Mouse (Mus musculus) skeletal muscle tissue, postnatal 0 days (tissue): ENCODE measurements around the gene Arhgap27. TPM values are rescaled to one million over a fixed set of nuclear protein-coding genes. Genes with fewer than 3 reads are reported as not detected.

Source experiments
- polyA plus RNA-seq: library from polyadenylated mRNA; unstranded; fragments of >200 nt; fragmentation: Nextera tagmentation; extraction: Ambion mirVana; gene quantifications from 2 replicates; pipeline ENCODE4 v1.2.1, GENCODE M21; 2015

Arhgap27 gene
- polyA plus RNA-seq, result 4.2 and 4.4 TPM in 2 replicates

DNA sequence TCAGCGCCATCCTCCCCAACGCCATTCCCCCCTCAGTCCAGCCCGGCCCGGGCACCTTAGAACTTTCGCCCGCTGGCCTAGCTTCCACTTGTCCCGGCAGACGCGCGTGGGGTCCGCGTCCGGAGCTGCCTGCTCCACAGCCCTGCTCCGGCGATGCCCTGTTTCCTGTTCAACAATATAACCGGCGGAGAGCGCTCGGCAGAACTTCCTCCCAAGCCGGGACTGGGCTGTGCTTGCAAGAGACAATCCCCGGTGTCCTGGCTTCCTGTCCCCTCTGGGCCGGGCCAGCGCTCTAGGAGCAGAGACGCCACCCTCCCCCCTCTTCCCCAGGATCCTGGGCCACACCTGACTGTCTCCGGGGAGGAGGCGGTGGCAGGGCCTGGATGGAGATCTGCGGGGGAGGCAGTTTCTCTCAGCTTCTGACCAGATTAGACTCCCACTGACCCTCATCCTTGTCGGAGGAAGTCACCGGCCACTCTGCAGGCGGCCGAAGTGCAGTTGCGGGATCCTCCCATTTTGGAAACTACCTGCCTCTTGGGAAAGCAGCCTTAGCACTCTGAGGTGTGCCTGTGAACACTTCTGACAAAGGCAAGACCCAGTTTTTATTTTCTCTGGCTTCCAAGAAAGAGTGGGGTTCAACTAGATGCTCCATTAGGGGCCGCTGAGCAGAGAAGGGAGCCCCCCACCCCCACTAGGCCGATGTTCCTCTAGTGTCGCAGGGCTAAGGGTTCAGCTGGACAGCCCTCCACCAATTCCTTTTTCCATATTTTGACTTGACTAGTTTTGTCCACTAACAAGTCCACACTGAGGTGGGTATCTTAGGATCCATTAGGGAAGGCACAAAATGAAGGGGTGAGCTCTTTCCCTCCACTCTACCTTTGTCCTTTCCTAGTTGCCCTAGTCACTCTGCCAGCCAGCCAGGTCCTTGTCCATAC is at the start of gene Arhgap27:
TSS of gene Arhgap27 (minus strand) at position 479 of the 935 bp plus-strand sequence.

DNA sequence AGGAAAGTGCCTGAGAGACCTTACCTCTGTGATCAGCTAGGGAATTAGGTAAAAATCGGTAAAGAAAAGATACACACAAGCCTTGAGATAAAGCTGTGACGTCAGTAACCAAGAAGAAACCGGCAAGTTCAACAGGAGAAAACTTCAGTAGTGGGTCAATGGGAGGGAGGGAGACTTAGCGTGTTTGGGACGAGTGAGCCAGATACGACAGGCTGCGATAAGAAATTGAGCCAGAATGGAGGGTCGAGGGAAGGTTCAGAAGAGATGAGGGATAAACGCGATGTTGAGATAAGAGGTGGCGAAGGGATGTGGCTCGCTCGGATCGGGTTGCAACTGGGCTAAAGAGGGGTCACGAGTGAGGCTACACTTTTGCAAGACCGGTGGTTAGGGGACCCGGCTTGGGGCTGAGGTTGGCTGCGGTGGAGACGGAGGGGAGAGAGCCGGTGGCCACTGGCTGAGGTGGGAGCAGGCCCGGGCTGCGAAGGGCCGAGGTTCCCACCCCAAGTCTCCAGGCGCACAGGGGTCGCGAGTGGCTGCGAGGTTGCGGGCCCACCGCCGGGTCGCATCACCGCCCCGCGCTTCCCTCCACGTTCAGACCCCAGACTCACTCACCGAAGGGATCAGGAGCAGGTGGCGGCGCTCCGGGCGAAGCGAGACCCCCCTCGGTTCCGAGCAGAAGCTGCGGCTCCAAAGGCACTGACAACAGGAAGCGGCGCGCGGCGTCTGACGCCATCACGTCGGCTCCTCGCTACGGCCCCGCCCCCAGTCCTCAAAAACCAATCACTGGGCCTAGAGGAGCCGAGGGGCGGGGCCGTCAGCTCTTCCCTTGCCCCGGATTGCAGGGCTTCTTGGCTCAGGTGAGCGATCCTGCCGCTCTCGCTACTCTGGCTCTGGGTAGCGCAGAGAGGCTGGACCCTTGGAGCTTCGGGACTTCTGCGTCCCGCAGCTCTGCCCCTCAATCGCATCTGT is 48.8 kb upstream of the Arhgap27 start, which contains the start of gene Plekhm1:
TSS of gene Plekhm1 (minus strand) at position 707 of the 969 bp plus-strand sequence.

Other genes starting within 250 kb of the Arhgap27 start
- gene Hexim1, start 247.5 kb downstream of the Arhgap27 start, polyA plus RNA-seq, result 5.5 and 6.1 TPM in 2 replicates
- gene Hexim2, start 231.3 kb downstream of the Arhgap27 start, polyA plus RNA-seq, result 9.1 and 10.1 TPM in 2 replicates
- gene Fmnl1, start 192.6 kb downstream of the Arhgap27 start, polyA plus RNA-seq, result 0.90 and 1.9 TPM in 2 replicates
- not detected in 2 replicates for gene 1700023F06Rik, start 155.1 kb downstream of the Arhgap27 start, polyA plus RNA-seq
- gene Spata32, start 145.3 kb downstream of the Arhgap27 start, polyA plus RNA-seq, result 0.12 TPM in 1 of 2 replicates, not detected in the other
- gene Map3k14, start 96.2 kb downstream of the Arhgap27 start, polyA plus RNA-seq, result 3.1 and 3.3 TPM in 2 replicates
- gene Plekhm1, start 49.0 kb upstream of the Arhgap27 start, polyA plus RNA-seq, result 3.2 and 4.1 TPM in 2 replicates
- gene Lrrc37a, start 140.9 kb upstream of the Arhgap27 start, polyA plus RNA-seq, result not detected in 2 replicates